Mouse (Mus musculus): ENCODE data around the gene Scand1.

Gene Scand1

GRCm38 (mm10) chr2:156307261-156307660, 5.2 kb downstream of the Scand1 start:
- DNase-seq (ENCODE audit: extremely low spot score), result no peak

GRCm38 (mm10) chr2:156305818-156306217, 6.7 kb downstream of the Scand1 start:
- peak; percentile 8 for DNase-seq (ENCODE audit: extremely low spot score)

GRCm38 (mm10) chr2:156304351-156304750, 8.2 kb downstream of the Scand1 start:
- DNase-seq (ENCODE audit: extremely low spot score), result no peak

- DNase-seq (ENCODE audit: extremely low spot score), result no peak
Measured at GRCm38 (mm10) chr2:156302063-156302462, 10.4 kb downstream of the Scand1 start.

GRCm38 (mm10) chr2:156298458-156298857, 14.0 kb downstream of the Scand1 start:
- no peak for DNase-seq (ENCODE audit: extremely low spot score)

GRCm38 (mm10) chr2:156297653-156298052, 14.9 kb downstream of the Scand1 start:
- DNase-seq (ENCODE audit: extremely low spot score), result no peak

GRCm38 (mm10) chr2:156296190-156296589, 16.3 kb downstream of the Scand1 start:
- DNase-seq (ENCODE audit: extremely low spot score), result no peak

GRCm38 (mm10) chr2:156295601-156296063, 16.9 kb downstream of the Scand1 start:
- no peak for DNase-seq (ENCODE audit: extremely low spot score)

- DNase-seq (ENCODE audit: extremely low spot score), result no peak
Measured at GRCm38 (mm10) chr2:156291998-156292397, 20.5 kb downstream of the Scand1 start.

- no peak for DNase-seq (ENCODE audit: extremely low spot score)
Measured at GRCm38 (mm10) chr2:156289552-156290160, 22.8 kb downstream of the Scand1 start.

GRCm38 (mm10) chr2:156288222-156288621, 24.3 kb downstream of the Scand1 start:
- no peak for DNase-seq (ENCODE audit: extremely low spot score)

- no peak for DNase-seq (ENCODE audit: extremely low spot score)
Measured at GRCm38 (mm10) chr2:156286733-156287132, 25.8 kb downstream of the Scand1 start.

GRCm38 (mm10) chr2:156285161-156285560, 27.3 kb downstream of the Scand1 start:
- no peak for DNase-seq (ENCODE audit: extremely low spot score)

GRCm38 (mm10) chr2:156281227-156281626, 31.3 kb downstream of the Scand1 start:
- no peak for DNase-seq (ENCODE audit: extremely low spot score)

GRCm38 (mm10) chr2:156278226-156279017, 34.1 kb downstream of the Scand1 start:
- peak; percentile 63 for DNase-seq (ENCODE audit: extremely low spot score)

- DNase-seq (ENCODE audit: extremely low spot score), result no peak
Measured at GRCm38 (mm10) chr2:156272553-156272952, 40.0 kb downstream of the Scand1 start.

GRCm38 (mm10) chr2:156267636-156268035, 44.9 kb downstream of the Scand1 start:
- no peak for DNase-seq (ENCODE audit: extremely low spot score)

- DNase-seq (ENCODE audit: extremely low spot score), result no peak
Measured at GRCm38 (mm10) chr2:156263204-156263893, 49.2 kb downstream of the Scand1 start.

Data from embryo, embryonic 9.5 days (tissue).